Mouse (Mus musculus): ENCODE results near the gene Zfp148. TPM values are rescaled to one million over a fixed set of nuclear protein-coding genes. Genes with fewer than 3 reads are reported as not detected.
"Not testable (repeated sequence)": the region's sequence is repeated elsewhere in the genome, so short reads cannot be mapped to it uniquely, and the experiment has no call there.

Gene Zfp148
- polyA plus RNA-seq, 1 experiment, result 31.9 TPM

DNA sequence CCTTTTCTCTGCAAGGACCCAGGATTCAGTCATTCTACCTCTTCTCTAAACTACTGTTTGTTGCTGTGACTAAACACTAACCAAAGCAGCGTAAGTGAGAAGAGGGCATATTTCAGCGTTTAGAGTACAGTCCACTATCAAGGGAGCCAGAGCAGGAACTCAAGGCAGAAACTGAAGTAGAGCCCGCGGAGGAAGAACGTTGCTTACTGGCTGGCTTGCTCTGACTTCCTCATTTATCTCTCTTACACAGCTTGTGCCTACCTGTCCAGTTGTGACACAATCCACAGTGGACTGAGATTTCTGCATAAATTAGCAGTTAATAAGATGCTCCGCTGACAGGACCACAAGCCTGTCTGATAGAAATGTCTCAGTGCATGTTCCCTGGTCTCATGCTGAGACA is 93.7 kb downstream of the Zfp148 start:
- no peak overlapping the region for H3K27ac ChIP-seq (ENCODE audit: insufficient read depth, low read depth, low read length)
- TF ChIP-seq CTCF (IDR thresholded peaks at IDR 0.05; ENCODE audit: low read depth, low read length) (no peak), POLR2A (IDR thresholded peaks at IDR 0.05; ENCODE audit: borderline replicate concordance, low read depth, low read length) (no peak)
- peaks cover 4% of the 10 kb centered on the region for H3K4me1 ChIP-seq (ENCODE audit: control insufficient read depth, insufficient read depth, low read length)
- H3K4me3 ChIP-seq (ENCODE audit: insufficient read depth, low read length), result no peak overlapping the region

DNA sequence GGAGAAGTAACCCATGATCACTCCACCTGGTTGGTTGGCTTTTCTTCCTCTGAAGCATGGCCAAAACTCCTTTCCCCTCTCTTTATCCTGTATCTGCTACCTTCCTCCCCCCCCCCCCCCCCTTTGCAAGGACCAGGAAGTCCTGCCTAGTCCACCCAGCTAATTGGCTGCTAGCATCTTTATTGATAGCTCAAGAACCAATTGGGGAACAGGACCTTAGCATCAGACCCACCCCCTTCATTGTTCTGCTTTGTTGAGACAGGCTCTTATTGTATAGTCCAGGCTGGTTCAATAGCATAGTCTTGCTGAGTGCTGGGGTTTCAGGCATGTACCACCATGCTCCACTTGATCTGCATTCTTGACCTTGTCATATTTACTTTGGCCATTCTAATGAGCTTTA is 99.3 kb downstream of the Zfp148 start:
- no peak overlapping the region for H3K4me3 ChIP-seq (ENCODE audit: insufficient read depth, low read length)
- TF ChIP-seq POLR2A (IDR thresholded peaks at IDR 0.05; ENCODE audit: borderline replicate concordance, low read depth, low read length), result no peak
- no peak for TF ChIP-seq CTCF (IDR thresholded peaks at IDR 0.05; ENCODE audit: low read depth, low read length)
- H3K4me1 ChIP-seq (ENCODE audit: control insufficient read depth, insufficient read depth, low read length), result no peaks in the 10 kb centered on the region
- no peak overlapping the region for H3K27ac ChIP-seq (ENCODE audit: insufficient read depth, low read depth, low read length)

GRCm38 (mm10) chr16:33481148-33481547 is 100.5 kb downstream of the Zfp148 start:
- TF ChIP-seq CTCF (IDR thresholded peaks at IDR 0.05; ENCODE audit: low read depth, low read length), result 0 out of 2 replicates have a peak, but pooled peaks have one; percentile 17
- TF ChIP-seq POLR2A (IDR thresholded peaks at IDR 0.05; ENCODE audit: borderline replicate concordance, low read depth, low read length), result no peak
- H3K27ac ChIP-seq (ENCODE audit: insufficient read depth, low read depth, low read length), result no peak overlapping the region
- H3K4me3 ChIP-seq (ENCODE audit: insufficient read depth, low read length), result no peak overlapping the region
- H3K4me1 ChIP-seq (ENCODE audit: control insufficient read depth, insufficient read depth, low read length), result no peaks in the 10 kb centered on the region

DNA sequence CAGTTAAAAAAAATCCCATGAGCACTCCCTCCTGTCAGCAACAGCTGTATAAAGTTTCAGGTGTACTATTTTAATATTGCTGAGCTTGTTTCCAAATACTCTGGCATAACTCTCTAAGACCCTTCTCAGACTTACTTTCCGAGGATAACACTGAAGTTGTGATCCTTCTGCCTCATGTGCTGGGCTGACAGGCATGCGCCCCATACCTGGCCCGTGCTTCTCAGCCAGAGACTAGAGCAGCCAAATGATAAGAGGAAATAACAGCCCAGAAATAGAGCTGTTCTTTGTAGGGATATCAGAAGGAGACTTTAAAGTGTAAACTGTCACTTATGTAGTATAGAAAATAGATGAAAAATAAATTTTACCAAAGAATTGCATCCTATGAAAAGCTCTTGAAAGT is 101.7 kb downstream of the Zfp148 start:
- H3K4me1 ChIP-seq (ENCODE audit: control insufficient read depth, insufficient read depth, low read length), result no peaks in the 10 kb centered on the region
- TF ChIP-seq POLR2A (IDR thresholded peaks at IDR 0.05; ENCODE audit: borderline replicate concordance, low read depth, low read length) (no peak), CTCF (IDR thresholded peaks at IDR 0.05; ENCODE audit: low read depth, low read length) (no peak)
- no peak overlapping the region for H3K4me3 ChIP-seq (ENCODE audit: insufficient read depth, low read length)
- no peak overlapping the region for H3K27ac ChIP-seq (ENCODE audit: insufficient read depth, low read depth, low read length)

GRCm38 (mm10) chr16:33487709-33488108 is 107.1 kb downstream of the Zfp148 start:
- Histone ChIP-seq H3K4me3 (ENCODE audit: insufficient read depth, low read length) (no peak overlapping the region), H3K27ac (ENCODE audit: insufficient read depth, low read depth, low read length) (no peak overlapping the region), H3K4me1 (ENCODE audit: control insufficient read depth, insufficient read depth, low read length) (no peaks in the 10 kb centered on the region)
- TF ChIP-seq CTCF (IDR thresholded peaks at IDR 0.05; ENCODE audit: low read depth, low read length) (no peak), POLR2A (IDR thresholded peaks at IDR 0.05; ENCODE audit: borderline replicate concordance, low read depth, low read length) (no peak)

- H3K4me3 ChIP-seq (ENCODE audit: insufficient read depth, low read length), result no peak overlapping the region
- H3K4me1 ChIP-seq (ENCODE audit: control insufficient read depth, insufficient read depth, low read length), result no peaks in the 10 kb centered on the region
- no peak overlapping the region for H3K27ac ChIP-seq (ENCODE audit: insufficient read depth, low read depth, low read length)
- TF ChIP-seq CTCF (IDR thresholded peaks at IDR 0.05; ENCODE audit: low read depth, low read length) (no peak), POLR2A (IDR thresholded peaks at IDR 0.05; ENCODE audit: borderline replicate concordance, low read depth, low read length) (no peak)
Observed at GRCm38 (mm10) chr16:33494374-33494773, 113.7 kb downstream of the Zfp148 start.

DNA sequence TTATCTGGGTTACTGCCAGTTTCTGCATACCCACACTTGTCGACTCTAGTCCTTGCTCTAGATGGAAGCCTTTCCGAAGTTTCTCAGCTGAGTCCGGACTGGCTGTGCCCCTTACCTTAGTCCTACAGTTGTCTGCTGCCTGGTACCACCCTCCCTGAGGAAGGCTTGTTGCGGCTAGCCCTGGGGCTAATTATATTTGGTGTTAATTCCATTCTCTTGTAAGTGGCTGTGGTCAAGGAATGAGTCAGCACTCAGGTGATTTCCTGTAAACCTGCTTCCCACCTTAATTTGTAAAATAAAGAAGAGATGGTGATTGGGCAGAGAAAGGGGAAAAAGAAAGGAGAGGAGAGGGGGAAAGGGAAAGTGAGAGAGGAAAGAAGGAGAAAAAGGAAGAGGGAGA is 127.4 kb downstream of the Zfp148 start:
- no peak for TF ChIP-seq POLR2A (IDR thresholded peaks at IDR 0.05; ENCODE audit: borderline replicate concordance, low read depth, low read length)
- no peaks in the 10 kb centered on the region for H3K4me1 ChIP-seq (ENCODE audit: control insufficient read depth, insufficient read depth, low read length)
- no peak overlapping the region for H3K4me3 ChIP-seq (ENCODE audit: insufficient read depth, low read length)
- no peak overlapping the region for H3K27ac ChIP-seq (ENCODE audit: insufficient read depth, low read depth, low read length)

DNA sequence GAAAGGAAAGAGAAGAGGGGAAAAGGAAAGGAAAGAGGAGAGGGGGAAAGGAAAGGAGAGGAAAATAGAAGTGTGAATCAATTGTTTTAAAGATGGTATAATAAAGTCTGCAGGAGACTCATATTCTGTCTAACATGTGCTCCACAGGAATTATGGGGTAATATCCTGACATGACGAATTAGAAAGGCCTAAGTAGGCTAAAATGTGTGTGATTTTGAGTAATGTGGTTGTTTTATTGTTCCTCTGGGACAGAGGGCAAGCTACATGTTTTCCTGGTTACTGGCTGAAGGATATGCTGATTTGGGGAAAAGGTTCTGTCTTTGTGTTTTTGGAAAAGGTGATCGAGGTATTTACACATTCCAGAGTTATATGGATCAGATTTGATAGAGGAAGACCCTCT is 128.6 kb downstream of the Zfp148 start:
- not testable (repeated sequence) for H3K4me1 ChIP-seq (ENCODE audit: control insufficient read depth, insufficient read depth, low read length); H3K4me3 ChIP-seq (ENCODE audit: insufficient read depth, low read length); H3K27ac ChIP-seq (ENCODE audit: insufficient read depth, low read depth, low read length)

- not testable (repeated sequence) for H3K27ac ChIP-seq (ENCODE audit: insufficient read depth, low read depth, low read length); H3K4me3 ChIP-seq (ENCODE audit: insufficient read depth, low read length); H3K4me1 ChIP-seq (ENCODE audit: control insufficient read depth, insufficient read depth, low read length)
Observed at GRCm38 (mm10) chr16:33510856-33511255, 130.2 kb downstream of the Zfp148 start.

DNA sequence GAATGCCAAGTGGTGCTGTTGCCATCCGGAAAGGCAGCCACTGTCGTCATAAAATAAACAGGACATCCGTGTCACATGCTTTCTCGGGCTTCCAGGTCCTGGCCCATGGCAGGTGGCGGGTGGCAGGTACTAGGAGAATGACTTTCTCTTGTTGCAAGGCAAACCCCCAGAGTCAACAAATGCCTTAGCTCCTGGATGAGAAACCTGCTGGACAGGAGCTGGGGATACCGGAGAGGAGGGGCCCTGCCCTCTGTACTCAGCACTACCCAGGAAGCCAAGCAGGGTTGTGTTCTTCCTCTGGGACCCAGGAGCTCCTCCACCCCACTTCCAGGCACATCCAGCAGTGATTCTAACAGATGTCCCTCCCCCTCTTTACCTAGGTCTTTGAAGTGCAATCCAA is 131.9 kb downstream of the Zfp148 start:
- Histone ChIP-seq H3K27ac (ENCODE audit: insufficient read depth, low read depth, low read length) (no peak overlapping the region), H3K4me1 (ENCODE audit: control insufficient read depth, insufficient read depth, low read length) (peaks cover 3% of the 10 kb centered on the region; the same call in 1 of the 2 replicates), H3K4me3 (ENCODE audit: insufficient read depth, low read length) (no peak overlapping the region)
- TF ChIP-seq POLR2A (IDR thresholded peaks at IDR 0.05; ENCODE audit: borderline replicate concordance, low read depth, low read length) (no peak), CTCF (IDR thresholded peaks at IDR 0.05; ENCODE audit: low read depth, low read length) (no peak)

GRCm38 (mm10) chr16:33516807-33517565 is 136.3 kb downstream of the Zfp148 start, which contains the start of gene Slc12a8:
Gene Slc12a8 (plus strand): TSS chr16:33517328.
- Histone ChIP-seq H3K27ac (ENCODE audit: insufficient read depth, low read depth, low read length) (no peak within 1 kb of the TSS), H3K4me1 (ENCODE audit: control insufficient read depth, insufficient read depth, low read length) (peaks cover 14% of the 10 kb centered on the region), H3K4me3 (ENCODE audit: insufficient read depth, low read length) (no peak within 1 kb of the TSS)
- no peak for TF ChIP-seq CTCF (IDR thresholded peaks at IDR 0.05; ENCODE audit: low read depth, low read length)

Data from bone marrow macrophage, adult 2 months (primary cell).